Mouse (Mus musculus): ENCODE data around the gene Tenm2. TPM values are rescaled to one million over a fixed set of nuclear protein-coding genes. Genes with fewer than 3 reads are reported as not detected.

Tenm2 gene
- polyA plus RNA-seq, 1 experiment = not detected

- no peak overlapping the region for H3K4me3 ChIP-seq (ENCODE audit: insufficient read depth, low read length)
- TF ChIP-seq CTCF (IDR thresholded peaks at IDR 0.05; ENCODE audit: low read depth, low read length) (no peak), POLR2A (IDR thresholded peaks at IDR 0.05; ENCODE audit: borderline replicate concordance, low read depth, low read length) (no peak)
- H3K27ac ChIP-seq (ENCODE audit: insufficient read depth, low read depth, low read length) = no peak overlapping the region
- H3K4me1 ChIP-seq (ENCODE audit: control insufficient read depth, insufficient read depth, low read length) = no peaks in the 10 kb centered on the region
Measured at GRCm38 (mm10) chr11:36441801-36442200, 794.0 kb downstream of the Tenm2 start.

- H3K4me1 ChIP-seq (ENCODE audit: control insufficient read depth, insufficient read depth, low read length) = no peaks in the 10 kb centered on the region
- H3K27ac ChIP-seq (ENCODE audit: insufficient read depth, low read depth, low read length) = no peak overlapping the region
- no peak for TF ChIP-seq POLR2A (IDR thresholded peaks at IDR 0.05; ENCODE audit: borderline replicate concordance, low read depth, low read length)
- no peak for TF ChIP-seq CTCF (IDR thresholded peaks at IDR 0.05; ENCODE audit: low read depth, low read length)
- H3K4me3 ChIP-seq (ENCODE audit: insufficient read depth, low read length) = no peak overlapping the region
Measured at GRCm38 (mm10) chr11:36436251-36436650, 799.5 kb downstream of the Tenm2 start.

- Histone ChIP-seq H3K4me3 (ENCODE audit: insufficient read depth, low read length) (no peak overlapping the region), H3K4me1 (ENCODE audit: control insufficient read depth, insufficient read depth, low read length) (no peaks in the 10 kb centered on the region), H3K27ac (ENCODE audit: insufficient read depth, low read depth, low read length) (no peak overlapping the region)
- TF ChIP-seq CTCF (IDR thresholded peaks at IDR 0.05; ENCODE audit: low read depth, low read length) = no peak
- TF ChIP-seq POLR2A (IDR thresholded peaks at IDR 0.05; ENCODE audit: borderline replicate concordance, low read depth, low read length) = no peak
Measured at GRCm38 (mm10) chr11:36428947-36429346, 806.8 kb downstream of the Tenm2 start.

GRCm38 (mm10) chr11:36424959-36425358 is 810.8 kb downstream of the Tenm2 start:
- Histone ChIP-seq H3K4me3 (ENCODE audit: insufficient read depth, low read length) (no peak overlapping the region), H3K27ac (ENCODE audit: insufficient read depth, low read depth, low read length) (no peak overlapping the region), H3K4me1 (ENCODE audit: control insufficient read depth, insufficient read depth, low read length) (no peaks in the 10 kb centered on the region)
- TF ChIP-seq POLR2A (IDR thresholded peaks at IDR 0.05; ENCODE audit: borderline replicate concordance, low read depth, low read length) = no peak
- TF ChIP-seq CTCF (IDR thresholded peaks at IDR 0.05; ENCODE audit: low read depth, low read length) = no peak

GRCm38 (mm10) chr11:36420047-36420446 is 815.7 kb downstream of the Tenm2 start:
- Histone ChIP-seq H3K4me1 (ENCODE audit: control insufficient read depth, insufficient read depth, low read length) (no peaks in the 10 kb centered on the region), H3K27ac (ENCODE audit: insufficient read depth, low read depth, low read length) (no peak overlapping the region), H3K4me3 (ENCODE audit: insufficient read depth, low read length) (no peak overlapping the region)
- TF ChIP-seq CTCF (IDR thresholded peaks at IDR 0.05; ENCODE audit: low read depth, low read length) (no peak), POLR2A (IDR thresholded peaks at IDR 0.05; ENCODE audit: borderline replicate concordance, low read depth, low read length) (no peak)

GRCm38 (mm10) chr11:36415244-36415643 is 820.5 kb downstream of the Tenm2 start:
- TF ChIP-seq CTCF (IDR thresholded peaks at IDR 0.05; ENCODE audit: low read depth, low read length) (no peak), POLR2A (IDR thresholded peaks at IDR 0.05; ENCODE audit: borderline replicate concordance, low read depth, low read length) (no peak)
- Histone ChIP-seq H3K4me3 (ENCODE audit: insufficient read depth, low read length) (no peak overlapping the region), H3K27ac (ENCODE audit: insufficient read depth, low read depth, low read length) (no peak overlapping the region), H3K4me1 (ENCODE audit: control insufficient read depth, insufficient read depth, low read length) (no peaks in the 10 kb centered on the region)

- TF ChIP-seq CTCF (IDR thresholded peaks at IDR 0.05; ENCODE audit: low read depth, low read length) (no peak), POLR2A (IDR thresholded peaks at IDR 0.05; ENCODE audit: borderline replicate concordance, low read depth, low read length) (no peak)
- Histone ChIP-seq H3K27ac (ENCODE audit: insufficient read depth, low read depth, low read length) (no peak overlapping the region), H3K4me3 (ENCODE audit: insufficient read depth, low read length) (no peak overlapping the region), H3K4me1 (ENCODE audit: control insufficient read depth, insufficient read depth, low read length) (no peaks in the 10 kb centered on the region)
Measured at GRCm38 (mm10) chr11:36410881-36411280, 824.9 kb downstream of the Tenm2 start.

- no peak overlapping the region for H3K4me3 ChIP-seq (ENCODE audit: insufficient read depth, low read length)
- no peak for TF ChIP-seq CTCF (IDR thresholded peaks at IDR 0.05; ENCODE audit: low read depth, low read length)
- no peak for TF ChIP-seq POLR2A (IDR thresholded peaks at IDR 0.05; ENCODE audit: borderline replicate concordance, low read depth, low read length)
- no peaks in the 10 kb centered on the region for H3K4me1 ChIP-seq (ENCODE audit: control insufficient read depth, insufficient read depth, low read length)
- H3K27ac ChIP-seq (ENCODE audit: insufficient read depth, low read depth, low read length) = no peak overlapping the region
Measured at GRCm38 (mm10) chr11:36395803-36396710, 839.7 kb downstream of the Tenm2 start.

GRCm38 (mm10) chr11:36384696-36385095 is 851.1 kb downstream of the Tenm2 start:
- Histone ChIP-seq H3K4me3 (ENCODE audit: insufficient read depth, low read length) (no peak overlapping the region), H3K27ac (ENCODE audit: insufficient read depth, low read depth, low read length) (no peak overlapping the region), H3K4me1 (ENCODE audit: control insufficient read depth, insufficient read depth, low read length) (no peaks in the 10 kb centered on the region)
- TF ChIP-seq CTCF (IDR thresholded peaks at IDR 0.05; ENCODE audit: low read depth, low read length) (no peak), POLR2A (IDR thresholded peaks at IDR 0.05; ENCODE audit: borderline replicate concordance, low read depth, low read length) (no peak)

GRCm38 (mm10) chr11:36371814-36372213 is 864.0 kb downstream of the Tenm2 start:
- TF ChIP-seq CTCF (IDR thresholded peaks at IDR 0.05; ENCODE audit: low read depth, low read length) (no peak), POLR2A (IDR thresholded peaks at IDR 0.05; ENCODE audit: borderline replicate concordance, low read depth, low read length) (no peak)
- H3K4me1 ChIP-seq (ENCODE audit: control insufficient read depth, insufficient read depth, low read length) = no peaks in the 10 kb centered on the region
- no peak overlapping the region for H3K4me3 ChIP-seq (ENCODE audit: insufficient read depth, low read length)
- H3K27ac ChIP-seq (ENCODE audit: insufficient read depth, low read depth, low read length) = no peak overlapping the region

Measured in bone marrow macrophage, adult 2 months (primary cell).